Mouse (Mus musculus): ENCODE results near the gene Srcap. TPM values are rescaled to one million over a fixed set of nuclear protein-coding genes. Genes with fewer than 3 reads are reported as not detected.
A peak's percentile ranks its signal among the peaks of the same experiment; 100 is the strongest.

Srcap gene
- polyA plus RNA-seq, 1 experiment from 2014 or later: 12.5 TPM

DNA sequence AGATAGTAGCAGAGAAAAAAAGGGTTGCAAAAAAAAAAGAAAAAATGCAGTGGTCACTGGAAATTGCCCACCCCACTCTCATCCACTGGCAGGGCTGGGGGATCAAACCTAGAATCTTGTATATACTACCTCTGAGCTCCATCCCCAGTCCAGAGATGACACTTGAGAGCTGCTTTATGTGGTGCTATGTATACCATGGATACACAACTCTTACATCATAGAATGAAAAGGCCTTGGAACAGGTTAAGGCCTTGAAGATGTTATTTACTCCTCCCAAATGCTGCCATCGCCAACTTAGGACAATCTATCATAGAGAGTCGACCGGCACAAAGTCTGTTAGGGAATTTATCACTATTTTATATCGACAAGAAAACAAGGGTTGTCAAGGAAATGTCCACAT lies 34.9 kb upstream of the Srcap start:
- no peaks in the 10 kb centered on the region for H3K27me3 ChIP-seq (replicated peaks; ENCODE audit: control insufficient read depth, insufficient read depth, low read length)
- whole genome bisulfite sequencing: 59% methylated on average over 4 of the region's 4 CpGs
- H3K4me1 ChIP-seq (replicated peaks; ENCODE audit: control insufficient read depth, insufficient read depth, low read length): no peaks in the 10 kb centered on the region; the same call in 1 of the 2 replicates
- H3K36me3 ChIP-seq (ENCODE audit: control insufficient read depth, insufficient read depth): peaks cover 28% of the 10 kb centered on the region
- H3K9me3 ChIP-seq (ENCODE audit: control insufficient read depth): no peaks in the 10 kb centered on the region
- no peak for ATAC-seq
- peak overlapping the region; percentile 62; the same call in 1 of the 2 replicates for H3K9ac ChIP-seq (ENCODE audit: low read depth, low read length)
- no peak for TF ChIP-seq CTCF (IDR thresholded peaks at IDR 0.05; ENCODE audit: low read depth)
- H3K4me2 ChIP-seq (replicated peaks; ENCODE audit: low read depth): peak overlapping the region; percentile 71
- peak overlapping the region; percentile 93 for H3K4me3 ChIP-seq (ENCODE audit: low read depth, low read length)
- H3K27ac ChIP-seq (ENCODE audit: low read depth, low read length): peak overlapping the region; percentile 98; the same call in 1 of the 2 replicates

GRCm38 (mm10) chr7:127477687-127478634 lies 33.8 kb upstream of the Srcap start:
- peaks cover 36% of the 10 kb centered on the region for H3K36me3 ChIP-seq (ENCODE audit: control insufficient read depth, insufficient read depth)
- peak overlapping the region; percentile 98 for H3K9ac ChIP-seq (ENCODE audit: low read depth, low read length)
- H3K4me3 ChIP-seq (ENCODE audit: low read depth, low read length): peak overlapping the region; percentile 93
- peak; percentile 94 for ATAC-seq
- no peaks in the 10 kb centered on the region for H3K27me3 ChIP-seq (replicated peaks; ENCODE audit: control insufficient read depth, insufficient read depth, low read length)
- no peaks in the 10 kb centered on the region for H3K9me3 ChIP-seq (ENCODE audit: control insufficient read depth)
- no peaks in the 10 kb centered on the region for H3K4me1 ChIP-seq (replicated peaks; ENCODE audit: control insufficient read depth, insufficient read depth, low read length)
- TF ChIP-seq CTCF (IDR thresholded peaks at IDR 0.05; ENCODE audit: low read depth): peak; percentile 51
- H3K27ac ChIP-seq (ENCODE audit: low read depth, low read length): peak overlapping the region; percentile 98
- WGBS: under 1% methylated on average over 50 of the region's 50 CpGs
- H3K4me2 ChIP-seq (replicated peaks; ENCODE audit: low read depth): peak overlapping the region; percentile 91

DNA sequence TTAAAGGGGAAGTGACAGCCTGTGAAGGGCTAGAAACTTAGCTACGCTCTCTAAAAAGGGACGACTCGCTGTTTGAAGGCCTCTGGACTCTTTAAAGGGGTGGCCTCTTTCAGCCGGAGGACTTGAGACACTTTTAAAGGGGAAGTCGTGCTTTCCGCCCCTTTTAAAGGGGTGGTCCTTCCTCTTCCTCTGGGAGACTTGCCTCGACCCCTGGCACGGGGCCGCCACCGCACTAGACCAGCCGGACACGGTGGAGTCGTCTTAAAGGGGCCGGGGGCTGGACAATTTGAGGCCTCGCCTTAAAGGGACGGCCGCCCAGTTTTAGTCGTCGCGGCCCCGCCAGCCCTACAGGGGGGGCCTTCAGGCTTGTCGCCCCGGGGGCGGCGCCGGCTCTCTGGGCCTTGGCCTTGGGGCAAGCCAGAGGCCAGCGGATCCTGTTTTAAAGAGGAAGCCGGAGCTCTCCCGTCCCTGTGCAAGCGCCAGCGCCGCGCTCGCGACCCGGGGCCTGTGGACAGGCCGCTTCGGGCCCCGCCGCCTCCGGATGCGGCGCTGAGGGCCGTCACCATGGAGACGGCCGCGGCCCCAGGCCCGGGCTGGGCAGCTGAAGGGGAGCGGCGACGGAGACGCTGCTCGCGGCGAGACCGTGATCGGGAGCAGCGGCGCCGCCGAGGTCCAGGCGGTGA lies 33.0 kb upstream of the Srcap start, which contains the start of gene Fbrs:
Gene Fbrs (plus strand): TSS at position 565 of the 683 bp plus-strand sequence.
- H3K4me2 ChIP-seq (replicated peaks; ENCODE audit: low read depth): peak within 1 kb of the TSS; percentile 91
- peak within 1 kb of the TSS; percentile 98 for H3K9ac ChIP-seq (ENCODE audit: low read depth, low read length)
- ATAC-seq: peak; percentile 49
- H3K27me3 ChIP-seq (replicated peaks; ENCODE audit: control insufficient read depth, insufficient read depth, low read length): no peaks in the 10 kb centered on the region
- under 1% methylated on average over 61 of the region's 62 CpGs for WGBS
- peak within 1 kb of the TSS; percentile 98 for H3K27ac ChIP-seq (ENCODE audit: low read depth, low read length)
- no peaks in the 10 kb centered on the region for H3K9me3 ChIP-seq (ENCODE audit: control insufficient read depth)
- H3K4me1 ChIP-seq (replicated peaks; ENCODE audit: control insufficient read depth, insufficient read depth, low read length): no peaks in the 10 kb centered on the region
- TF ChIP-seq CTCF (IDR thresholded peaks at IDR 0.05; ENCODE audit: low read depth): peak; percentile 14; the same call in 1 of the 2 replicates
- peaks cover 39% of the 10 kb centered on the region for H3K36me3 ChIP-seq (ENCODE audit: control insufficient read depth, insufficient read depth)
- H3K4me3 ChIP-seq (ENCODE audit: low read depth, low read length): peak within 1 kb of the TSS; percentile 93

- no peaks in the 10 kb centered on the region for H3K27me3 ChIP-seq (replicated peaks; ENCODE audit: control insufficient read depth, insufficient read depth, low read length)
- H3K4me1 ChIP-seq (replicated peaks; ENCODE audit: control insufficient read depth, insufficient read depth, low read length): no peaks in the 10 kb centered on the region
- H3K9ac ChIP-seq (ENCODE audit: low read depth, low read length): peak overlapping the region; percentile 98
- peak overlapping the region; percentile 93 for H3K4me3 ChIP-seq (ENCODE audit: low read depth, low read length)
- peak overlapping the region; percentile 91 for H3K4me2 ChIP-seq (replicated peaks; ENCODE audit: low read depth)
- no peaks in the 10 kb centered on the region for H3K9me3 ChIP-seq (ENCODE audit: control insufficient read depth)
- WGBS: 3% methylated on average over 47 of the region's 48 CpGs
- ATAC-seq: no peak
- TF ChIP-seq CTCF (IDR thresholded peaks at IDR 0.05; ENCODE audit: low read depth): no peak
- H3K36me3 ChIP-seq (ENCODE audit: control insufficient read depth, insufficient read depth): peaks cover 43% of the 10 kb centered on the region
- peak overlapping the region; percentile 98 for H3K27ac ChIP-seq (ENCODE audit: low read depth, low read length)
These were observed 32.2 kb upstream of the Srcap start for GRCm38 (mm10) chr7:127479318-127480225.

DNA sequence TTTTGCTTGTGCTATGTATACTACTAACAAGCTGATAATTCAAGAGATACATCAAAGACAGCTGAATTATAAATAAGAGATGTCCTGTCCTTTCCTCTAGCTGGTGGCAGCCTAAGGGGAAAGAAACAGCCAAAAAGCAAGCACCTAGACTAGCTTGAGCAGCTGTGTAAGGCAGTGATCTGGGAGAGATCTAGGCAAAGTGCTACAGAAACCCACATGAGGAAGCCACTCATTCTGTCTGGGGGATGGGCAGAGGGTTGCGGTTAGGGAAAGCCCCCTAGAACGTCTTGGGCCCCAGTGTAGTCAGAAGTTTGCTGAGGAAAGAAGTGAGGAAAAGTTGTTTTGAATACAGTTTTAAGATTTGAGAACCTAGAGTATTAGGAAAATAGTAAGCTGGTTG lies 31.5 kb upstream of the Srcap start:
- H3K27ac ChIP-seq (ENCODE audit: low read depth, low read length): no peak overlapping the region

More for the DNA sequence above, 31.5 kb upstream of the Srcap start:
- ATAC-seq: no peak
- Histone ChIP-seq H3K9ac (ENCODE audit: low read depth, low read length) (peak overlapping the region; percentile 98), H3K4me1 (replicated peaks; ENCODE audit: control insufficient read depth, insufficient read depth, low read length) (no peaks in the 10 kb centered on the region), H3K4me3 (ENCODE audit: low read depth, low read length) (peak overlapping the region; percentile 93), H3K36me3 (ENCODE audit: control insufficient read depth, insufficient read depth) (peaks cover 43% of the 10 kb centered on the region), H3K4me2 (replicated peaks; ENCODE audit: low read depth) (peak overlapping the region; percentile 91), H3K9me3 (ENCODE audit: control insufficient read depth) (no peaks in the 10 kb centered on the region), H3K27me3 (replicated peaks; ENCODE audit: control insufficient read depth, insufficient read depth, low read length) (no peaks in the 10 kb centered on the region)
- 60% methylated on average over 2 of the region's 2 CpGs for WGBS
- TF ChIP-seq CTCF (IDR thresholded peaks at IDR 0.05; ENCODE audit: low read depth): no peak
